In the genomic region with DNA sequence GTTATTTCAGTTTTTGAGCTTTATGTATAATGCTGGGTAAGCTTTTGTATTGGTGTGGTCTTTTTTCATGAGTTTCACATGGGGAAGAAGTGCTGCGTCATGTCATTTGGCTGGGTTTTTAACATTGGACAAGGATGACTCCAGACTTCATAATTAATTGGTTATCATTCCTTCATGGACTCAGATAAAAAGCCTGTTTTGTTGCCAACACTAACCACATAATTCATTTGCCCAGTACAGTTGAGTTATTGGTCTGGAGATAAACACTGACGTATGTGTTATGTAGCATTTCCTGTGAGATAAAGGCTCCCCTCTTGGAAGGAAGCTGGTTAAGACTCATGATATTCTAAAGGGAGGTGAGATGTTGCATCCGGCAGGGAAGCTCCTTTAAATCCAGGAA, we compare ENCODE assay signal across 1 mouse cellular context.
TF ChIP-seq lines count a peak whose summit lies in the region.

No protein-coding gene starts in this region.

TF ChIP-seq in MEL, 35 proteins besides CTCF, POLR2A, EP300 and RAD21 (continued from another document):
- peak; percentile 51; the same call in 1 of the 2 replicates for TF ChIP-seq RCOR1 (IDR thresholded peaks at IDR 0.05; ENCODE audit: low read depth, low read length)
- TF ChIP-seq ETS1 (IDR thresholded peaks at IDR 0.05; ENCODE audit: low read depth, low read length), result peak; percentile 87
- TF ChIP-seq TAL1 (IDR thresholded peaks at IDR 0.05; ENCODE audit: low read length), result no peak
- TF ChIP-seq POLR2AphosphoS2 (IDR thresholded peaks at IDR 0.05; ENCODE audit: low read length), result no peak
- peak; percentile 46 for TF ChIP-seq TCF12 (IDR thresholded peaks at IDR 0.05; ENCODE audit: low read depth, low read length)
- TF ChIP-seq JUND (IDR thresholded peaks at IDR 0.05; ENCODE audit: low read depth, low read length), result no peak
- no peak for TF ChIP-seq MEF2A (IDR thresholded peaks at IDR 0.05; ENCODE audit: extremely low read depth, insufficient replicate concordance, low read depth, low read length, poor library complexity, severe bottlenecking)
- TF ChIP-seq KAT2A (conservative IDR thresholded peaks at IDR 0.05; ENCODE audit: low read depth, low read length), result 0 out of 2 replicates have a peak, but pooled peaks have one; percentile 17
